Mouse (Mus musculus): ENCODE results near the gene Opn3.

DNA sequence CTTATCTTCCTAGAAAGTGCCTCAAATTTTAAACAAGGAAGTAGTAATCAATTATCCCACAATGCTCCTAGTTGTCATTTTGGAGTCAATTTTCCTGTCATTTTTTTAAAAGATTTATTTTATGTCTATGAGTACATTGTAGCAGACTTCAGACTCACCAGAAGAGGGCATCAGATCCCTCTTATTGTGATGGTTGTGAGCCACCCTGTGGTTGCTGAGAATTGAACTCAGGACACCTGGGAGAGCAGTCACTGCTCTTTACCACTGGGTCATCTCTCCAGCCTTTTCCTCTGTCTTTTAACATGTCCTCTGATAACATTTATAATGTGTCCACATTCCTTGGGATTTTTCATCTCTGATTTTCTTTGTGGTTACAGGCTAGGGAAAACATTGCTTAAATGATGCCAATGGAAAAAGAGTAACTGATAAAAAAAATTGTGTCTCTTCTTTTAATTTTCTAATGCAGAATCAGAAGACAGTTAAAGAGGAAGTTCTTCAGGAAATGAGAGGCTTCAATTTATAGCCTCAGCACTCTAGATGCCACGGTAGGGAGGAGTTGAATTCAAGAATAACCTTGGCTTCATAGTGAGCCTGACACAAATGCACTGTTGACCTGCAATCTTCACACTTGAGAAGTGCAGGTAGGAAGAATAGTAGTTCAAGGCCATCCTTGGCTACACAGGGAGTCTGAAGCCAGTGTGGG lies 66.4 kb downstream of the Opn3 start:
- TF ChIP-seq POLR2A (IDR thresholded peaks at IDR 0.05; ENCODE audit: low read depth, low read length), result no peak
- peak; percentile 36; the same call in 1 of the 2 replicates for TF ChIP-seq CTCF (IDR thresholded peaks at IDR 0.05; ENCODE audit: extremely low read depth, insufficient read depth, insufficient read length, insufficient replicate concordance)
